Mouse (Mus musculus): ENCODE measurements around the gene Pgam1. TPM values are rescaled to one million over a fixed set of nuclear protein-coding genes. Genes with fewer than 3 reads are reported as not detected.
A peak's percentile ranks its signal among the peaks of the same experiment; 100 is the strongest.
"Not testable (repeated sequence)": the region's sequence is repeated elsewhere in the genome, so short reads cannot be mapped to it uniquely, and the experiment has no call there.

The Pgam1 gene
- 10 to 100 TPM; 31.3 to 34.2 TPM for total RNA-seq (2021)
- long read RNA-seq, experiment 1, transcript Pgam1-201 (4 exons, 1,775 nt) = major isoform, 62 of 65 reads
- long read RNA-seq, experiment 1, partial matches to known transcripts = 0 of 65 reads
- long read RNA-seq, experiment 1, other reads (novel, unspliced or antisense) = 3 of 65 reads
- long read RNA-seq, experiment 2, transcript Pgam1-201 (4 exons, 1,775 nt) = major isoform, 51 of 51 reads
- long read RNA-seq, experiment 2, partial matches to known transcripts = 0 of 51 reads
- long read RNA-seq, experiment 2, other reads (novel, unspliced or antisense) = 0 of 51 reads

DNA sequence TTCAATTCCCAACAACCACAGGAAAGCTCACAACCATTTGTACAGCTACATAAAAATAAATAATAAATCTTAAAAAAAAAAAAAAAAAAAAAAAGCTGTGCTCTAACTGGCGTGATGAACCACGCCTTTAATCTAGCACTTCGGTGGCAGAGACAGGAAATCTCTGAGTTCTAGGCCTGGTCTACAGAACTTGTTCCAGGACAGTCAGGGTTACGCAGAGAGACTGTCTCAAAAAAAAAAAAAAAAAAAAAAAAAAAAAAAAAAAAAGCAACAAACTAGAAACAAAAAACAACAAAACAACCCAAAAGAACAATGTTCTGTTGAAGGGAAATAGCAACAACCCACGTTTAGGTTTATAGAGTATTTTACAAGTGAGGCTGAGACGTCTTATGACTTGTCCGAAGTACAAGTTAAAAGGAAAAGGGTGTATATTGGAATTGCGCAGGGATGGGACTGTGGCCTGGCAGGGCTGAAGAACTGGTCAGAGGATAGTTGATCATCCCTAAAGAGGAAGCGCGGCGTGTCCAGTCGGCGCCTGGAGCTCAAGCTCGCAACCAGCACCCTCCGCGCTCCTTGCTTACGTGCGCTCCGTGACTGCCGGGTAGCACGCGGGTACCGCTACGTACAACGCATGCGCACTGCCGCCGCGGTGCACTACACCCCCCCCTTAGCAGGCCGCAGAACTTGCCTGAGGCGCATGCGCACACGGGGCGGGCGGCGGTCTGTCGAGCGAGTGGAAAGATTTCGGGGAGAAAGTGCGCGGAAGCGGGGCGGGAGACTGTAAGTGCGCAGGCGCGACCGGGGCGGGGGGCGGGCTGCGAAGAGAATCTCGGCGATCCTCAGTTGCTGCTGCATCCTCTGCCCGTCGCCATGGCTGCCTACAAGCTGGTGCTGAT, at the start of gene Pgam1:
TSS of gene Pgam1 (plus strand) at position 746 of the 896 bp plus-strand sequence.
- DNase-seq = peak; percentile 97

DNA sequence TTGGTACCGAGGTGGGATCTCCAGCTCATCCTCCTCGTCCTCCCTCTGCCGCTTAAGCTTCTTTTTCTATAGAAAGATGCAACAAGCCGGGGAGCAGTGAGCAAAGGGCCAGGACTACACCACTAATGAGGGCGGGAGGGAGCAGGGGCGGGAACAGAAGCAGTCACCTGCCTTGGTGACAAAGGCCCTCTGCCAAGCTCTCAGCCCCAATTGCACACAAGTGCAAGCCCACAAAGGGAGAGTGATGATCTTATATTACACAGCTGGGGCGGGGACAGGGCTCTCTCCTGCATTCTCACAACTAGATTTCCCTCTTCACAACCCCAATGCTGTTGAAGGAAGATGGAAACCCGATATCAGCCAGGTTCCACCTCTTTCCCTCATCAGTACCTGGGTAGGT, 45.0 kb upstream of the Pgam1 start:
- DNase-seq = no peak

- no peak for DNase-seq
Observed at GRCm38 (mm10) chr19:41869296-41869695, 42.4 kb upstream of the Pgam1 start.

- not testable (repeated sequence) for DNase-seq
Observed at GRCm38 (mm10) chr19:41869946-41870345, 41.8 kb upstream of the Pgam1 start.

GRCm38 (mm10) chr19:41872285-41872684, 39.4 kb upstream of the Pgam1 start:
- no peak for DNase-seq

- no peak for DNase-seq
Observed at GRCm38 (mm10) chr19:41874356-41874755, 37.4 kb upstream of the Pgam1 start.

DNA sequence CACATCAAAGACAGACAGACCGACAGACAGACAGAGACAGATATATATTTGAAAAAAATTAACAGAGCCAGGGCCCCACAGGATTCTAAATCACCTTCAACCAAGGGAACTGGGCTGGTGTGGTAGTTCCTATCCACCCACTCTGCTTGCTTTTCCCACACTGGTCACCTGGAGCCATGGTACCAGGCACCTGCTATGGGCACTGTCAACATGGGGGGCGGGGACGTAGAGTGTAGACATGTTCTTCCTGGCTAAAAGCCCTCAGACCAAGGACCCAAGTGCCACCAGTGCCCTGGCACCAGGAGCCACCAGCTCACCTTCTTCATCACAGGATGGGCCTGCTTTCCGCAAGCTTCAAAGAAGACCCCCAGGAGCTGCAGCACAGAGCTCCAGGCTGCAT, 29.9 kb upstream of the Pgam1 start:
- no peak for DNase-seq

DNA sequence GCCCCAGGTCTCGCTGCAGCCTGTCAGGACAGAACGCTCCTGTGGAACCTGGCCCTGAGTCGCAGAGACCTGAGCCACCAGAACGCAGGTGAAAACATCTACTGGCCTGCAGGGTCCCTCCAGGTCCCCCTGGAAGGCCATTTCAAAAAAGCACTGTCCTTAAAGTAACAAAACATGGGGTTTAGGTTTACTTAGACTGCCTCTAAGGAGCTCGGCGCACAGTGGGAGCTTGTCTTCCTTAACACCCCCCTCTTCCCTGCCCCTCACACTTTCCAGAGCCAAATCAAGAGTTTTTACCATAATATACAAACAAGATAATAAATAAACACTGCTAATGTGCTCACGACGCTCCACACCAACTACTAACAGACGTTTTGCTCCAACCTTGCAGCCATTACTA, 27.8 kb upstream of the Pgam1 start:
- no peak for DNase-seq

DNA sequence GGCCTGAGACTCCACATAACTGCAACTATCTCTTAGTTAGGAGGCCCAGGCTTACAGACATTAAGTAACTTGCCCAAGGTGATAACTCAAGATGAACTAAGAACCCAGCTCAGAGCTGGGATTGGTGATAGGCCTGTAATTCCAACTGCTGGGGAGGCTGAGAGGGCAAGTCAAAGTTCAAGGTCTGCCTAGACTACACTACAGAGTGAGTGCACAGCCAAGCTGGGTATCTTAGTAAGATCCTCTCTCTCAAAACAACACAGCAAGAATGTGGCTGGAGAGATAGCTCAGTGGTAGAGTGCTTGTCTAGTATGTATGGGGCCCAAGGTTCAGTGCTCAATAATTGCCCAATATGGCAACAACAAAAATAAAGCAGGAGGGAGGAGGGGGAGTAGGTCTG, 23.5 kb upstream of the Pgam1 start:
- no peak for DNase-seq

- DNase-seq = no peak
Observed at GRCm38 (mm10) chr19:41894959-41895358, 16.8 kb upstream of the Pgam1 start.

DNA sequence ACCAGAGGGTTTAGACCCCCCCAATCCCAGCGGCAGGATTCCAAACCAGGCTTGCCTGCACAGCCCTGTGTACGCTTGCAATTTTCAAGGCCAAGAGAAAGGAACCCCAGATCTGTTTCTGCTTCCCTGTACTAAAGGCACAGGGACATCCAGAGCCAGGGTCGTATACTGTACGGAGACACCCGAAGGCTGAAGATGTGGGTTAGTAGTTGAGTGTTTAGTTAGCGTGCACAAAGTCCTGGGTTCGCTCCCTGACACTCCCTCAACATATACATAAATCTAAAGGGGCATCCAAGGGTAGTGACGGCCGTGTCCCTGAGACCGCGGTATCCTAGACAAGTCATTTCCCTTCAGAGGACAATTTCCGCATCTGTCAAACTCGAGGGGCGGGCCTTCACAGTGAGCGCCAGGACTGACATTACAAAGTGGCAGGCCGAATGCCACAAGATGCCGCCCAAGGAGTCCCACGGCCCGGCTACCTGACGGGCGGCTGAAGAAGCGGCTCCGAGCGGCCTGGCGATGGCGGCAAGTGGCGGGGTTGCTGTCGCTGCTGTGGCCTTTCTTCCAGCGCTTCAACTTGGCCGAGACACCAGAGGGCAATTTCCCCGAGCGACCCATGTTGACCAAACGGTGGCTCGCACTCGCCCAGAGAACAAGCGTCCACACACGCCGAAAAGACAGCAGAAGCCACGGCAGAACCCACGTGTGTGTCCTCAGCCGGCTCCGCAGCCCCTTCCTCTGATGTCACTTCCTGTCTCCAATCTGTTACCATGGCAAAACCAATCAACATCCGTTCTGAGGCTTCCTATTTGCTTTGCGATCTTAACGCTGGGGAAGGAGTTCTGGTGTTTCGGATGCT, 16.0 kb upstream of the Pgam1 start, which contains the start of gene Rrp12:
TSS of gene Rrp12 (minus strand) at position 714 of the 859 bp plus-strand sequence.
- DNase-seq = peak; percentile 58

DNA sequence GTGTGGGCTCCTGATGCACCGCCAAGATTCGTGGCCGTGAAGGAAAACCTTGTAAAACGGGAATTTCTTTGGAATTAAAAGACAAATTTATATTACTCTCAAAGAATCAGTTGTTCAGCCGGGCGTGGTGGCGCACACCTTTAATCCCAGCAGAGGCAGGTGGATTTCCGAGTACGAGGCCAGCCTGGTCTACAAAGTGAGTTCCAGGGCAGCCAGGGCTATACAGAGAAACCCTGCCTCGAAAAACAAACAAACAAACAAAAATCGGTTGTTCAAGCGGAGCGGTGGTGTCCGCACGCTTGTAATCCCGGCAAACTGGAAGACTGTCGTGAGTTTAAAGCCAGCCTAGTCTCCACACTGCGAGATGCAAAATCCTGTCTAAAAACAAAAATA, 15.4 kb upstream of the Pgam1 start:
- DNase-seq = no peak

DNA sequence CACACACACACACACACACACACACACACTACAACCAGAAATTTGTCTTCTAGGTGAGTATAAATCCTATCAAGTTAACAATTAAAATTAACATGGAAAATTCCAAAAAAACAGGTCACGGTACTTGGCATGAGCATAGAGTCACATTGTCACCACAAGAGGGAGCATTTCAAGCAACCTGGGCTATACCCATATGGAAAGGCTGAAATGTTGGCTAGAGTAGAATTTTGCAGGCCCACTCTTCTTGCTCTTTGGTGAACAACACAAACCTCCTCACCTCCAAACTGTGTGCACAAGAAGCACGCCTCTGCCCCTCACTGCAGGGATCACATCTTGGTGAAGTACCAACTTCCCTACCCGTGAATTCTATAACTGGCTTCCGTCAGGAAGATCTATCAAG, 12.9 kb upstream of the Pgam1 start:
- no peak for DNase-seq

- DNase-seq = no peak
Observed at GRCm38 (mm10) chr19:41900495-41901090, 11.1 kb upstream of the Pgam1 start.

- no peak for DNase-seq
Observed at GRCm38 (mm10) chr19:41901696-41902095, 10.0 kb upstream of the Pgam1 start.

GRCm38 (mm10) chr19:41902848-41903593, 8.7 kb upstream of the Pgam1 start:
- DNase-seq = no peak

DNA sequence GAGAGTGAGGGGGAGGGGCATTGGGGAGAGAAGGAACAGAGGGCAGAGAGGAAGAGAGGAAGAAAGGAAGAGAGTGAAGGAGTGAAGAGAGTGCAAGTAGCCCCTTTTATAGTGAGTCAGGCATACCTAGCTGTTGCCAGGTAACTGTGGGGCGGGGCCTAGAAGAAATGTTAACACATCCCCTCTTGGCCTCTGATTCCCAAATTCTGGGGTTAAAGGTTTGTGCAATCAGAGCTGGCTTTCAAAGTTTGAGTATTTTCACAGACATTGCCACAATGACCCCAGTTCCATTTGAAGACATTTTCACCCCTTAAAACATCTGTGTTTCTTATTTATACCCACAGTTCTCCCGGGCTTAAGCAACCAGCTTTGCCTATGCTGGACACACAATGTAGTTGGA, 6.5 kb upstream of the Pgam1 start:
- no peak for DNase-seq

- DNase-seq = no peak
Observed at GRCm38 (mm10) chr19:41906311-41907078, 5.2 kb upstream of the Pgam1 start.

GRCm38 (mm10) chr19:41907079-41907760, 4.5 kb upstream of the Pgam1 start:
- DNase-seq = no peak

- DNase-seq = no peak
Observed at GRCm38 (mm10) chr19:41908736-41909135, 3.0 kb upstream of the Pgam1 start.
